Mouse (Mus musculus): ENCODE measurements at regions not wholly inside any gene's neighbourhood (a gene's known extent, or its start where the extent isn't known, plus 50 kb on each side); places are given as distances from the start of the nearest gene placed in this dataset.

GRCm38 (mm10) chr17:76184813-76185212 is 633.1 kb upstream of the Fam98a start:
- TF ChIP-seq CTCF (IDR thresholded peaks at IDR 0.05; ENCODE audit: extremely low read depth, insufficient read length, insufficient replicate concordance, low read depth, low read length) (no peak), POLR2A (IDR thresholded peaks at IDR 0.05; ENCODE audit: low read depth, low read length) (no peak)

Measured in small intestine, adult 2 months (tissue).